Mouse (Mus musculus) forebrain, embryonic 16.5 days (tissue): ENCODE results near the gene Grk4. TPM values are rescaled to one million over a fixed set of nuclear protein-coding genes. Genes with fewer than 3 reads are reported as not detected.

Source experiments
- ATAC-seq: fragments of 200-750 bp; cut with Nextera tagmentation; 2 replicates; pipeline ENCODE4 v1.8.0; 2017; ENCODE audit warnings: mild to moderate bottlenecking, moderate library complexity
- H3K27ac ChIP-seq: fragments of 300-500 bp; sonication (generic); 2 replicates; pipeline ENCODE4 v1.5.1; 2014; ENCODE audit warnings: low read length, control low read depth
- H3K27me3 ChIP-seq: fragments of 300-500 bp; sonication (generic); replicated peaks from 2 replicates; pipeline ENCODE4 v1.6.1; 2014; ENCODE audit warnings: low read length; ENCODE audit not compliant: control insufficient read depth, insufficient read depth
- H3K36me3 ChIP-seq: fragments of 300-500 bp; sonication (generic); 2 replicates; pipeline ENCODE4 v1.6.1; 2014; ENCODE audit not compliant: control insufficient read depth, insufficient read depth
- H3K4me1 ChIP-seq: fragments of 300-500 bp; sonication (generic); replicated peaks from 2 replicates; pipeline ENCODE4 v1.6.1; 2014; ENCODE audit warnings: low read length; ENCODE audit not compliant: control insufficient read depth, insufficient read depth
- H3K4me2 ChIP-seq: fragments of 300-500 bp; sonication (generic); 2 replicates; pipeline ENCODE4 v1.6.1; 2014; ENCODE audit warnings: mild to moderate bottlenecking, low read length, control low read depth
- H3K4me3 ChIP-seq: fragments of 300-500 bp; sonication (generic); replicated peaks from 2 replicates; pipeline ENCODE4 v1.5.1; 2014; ENCODE audit warnings: mild to moderate bottlenecking, low read length, control low read depth
- H3K9ac ChIP-seq: fragments of 300-500 bp; sonication (generic); replicated peaks from 2 replicates; pipeline ENCODE4 v1.6.1; 2014; ENCODE audit warnings: low read depth, low read length, control low read depth
- H3K9me3 ChIP-seq: fragments of 300-500 bp; sonication (generic); 2 replicates; pipeline ENCODE4 v1.6.1; 2016; ENCODE audit warnings: low read length; ENCODE audit not compliant: control insufficient read depth
- WGBS: fragments of 180-500 bp; shearing (Covaris S2); extraction: QIAGEN DNeasy Blood & Tissue Kit; methylation state at CpG from one replicate; pipeline ENCODE4 v1.1.7; 2014; 5-methylcytosine and 5-hydroxymethylcytosine counted together
- polyA plus RNA-seq: library from polyadenylated mRNA; unstranded; fragments of >200 nt; fragmentation: Nextera tagmentation; extraction: Ambion mirVana; gene quantifications from 2 replicates; pipeline ENCODE4 v1.2.1, GENCODE M21; 2015

Gene Grk4
- polyA plus RNA-seq, 1 experiment from 2014 or later: 2.4 TPM

- H3K36me3 ChIP-seq: peaks cover 35% of the 10 kb centered on the region; the same call in 1 of the 2 replicates
- no peak overlapping the region for H3K9ac ChIP-seq
- no peak overlapping the region for H3K4me2 ChIP-seq
- no peaks in the 10 kb centered on the region for H3K9me3 ChIP-seq
- no peaks in the 10 kb centered on the region for H3K27me3 ChIP-seq
- peak; percentile 70 for ATAC-seq
- H3K4me1 ChIP-seq: no peaks in the 10 kb centered on the region
- 64% methylated on average over 5 of the region's 5 CpGs for WGBS
- H3K27ac ChIP-seq: no peak overlapping the region
- H3K4me3 ChIP-seq: no peak overlapping the region
These were observed 17.2 kb upstream of the Grk4 start for GRCm38 (mm10) chr5:34642932-34643331.

DNA sequence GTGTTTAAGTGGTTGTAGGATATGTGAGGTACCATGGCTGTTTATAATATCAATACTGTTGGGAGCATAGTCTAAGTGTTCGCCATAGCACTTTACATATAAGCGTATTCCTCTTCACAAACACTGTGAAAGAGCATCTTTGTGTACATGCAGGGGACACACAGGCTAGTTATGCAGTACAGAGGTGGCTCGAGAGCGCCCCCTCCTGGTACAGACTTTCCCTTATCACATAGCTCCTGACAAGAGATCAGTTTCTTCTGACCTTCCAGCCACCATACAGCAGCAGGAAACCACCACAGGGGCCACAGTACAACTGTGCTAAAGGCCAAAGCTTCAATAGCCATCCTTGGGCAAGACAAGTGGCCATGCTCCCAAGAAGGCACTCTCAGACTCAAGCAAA, 12.6 kb upstream of the Grk4 start:
- no peak overlapping the region for H3K27ac ChIP-seq
- no peak overlapping the region for H3K9ac ChIP-seq
- peaks cover 48% of the 10 kb centered on the region for H3K36me3 ChIP-seq
- H3K27me3 ChIP-seq: no peaks in the 10 kb centered on the region
- H3K4me1 ChIP-seq: no peaks in the 10 kb centered on the region
- ATAC-seq: no peak
- H3K4me2 ChIP-seq: no peak overlapping the region
- H3K4me3 ChIP-seq: no peak overlapping the region
- no peaks in the 10 kb centered on the region for H3K9me3 ChIP-seq
- 41% methylated on average over 4 of the region's 4 CpGs for WGBS

DNA sequence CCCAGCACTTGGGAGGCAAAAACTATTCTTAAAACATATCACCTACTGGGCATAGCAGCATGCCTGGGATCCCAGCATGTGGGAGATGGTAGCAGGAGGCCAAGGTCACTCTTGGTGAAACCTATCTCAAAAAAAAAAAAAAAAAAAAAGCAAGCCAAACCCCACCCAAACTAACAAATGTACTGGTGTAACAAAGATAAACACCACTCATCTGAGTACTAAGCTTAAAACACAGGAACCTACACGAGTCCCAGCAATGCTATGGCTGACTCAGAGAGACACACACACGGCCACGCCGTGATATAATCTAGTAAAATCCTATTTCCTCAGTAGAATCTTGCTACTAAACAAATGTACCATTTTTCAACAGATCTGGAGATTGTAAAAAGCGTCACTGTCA, 7.2 kb upstream of the Grk4 start:
- Histone ChIP-seq H3K27me3 (no peaks in the 10 kb centered on the region), H3K4me2 (no peak overlapping the region), H3K36me3 (peaks cover 56% of the 10 kb centered on the region), H3K27ac (no peak overlapping the region), H3K9ac (no peak overlapping the region), H3K4me1 (no peaks in the 10 kb centered on the region), H3K4me3 (no peak overlapping the region), H3K9me3 (no peaks in the 10 kb centered on the region)
- ATAC-seq: no peak
- WGBS: 95% methylated on average over 5 of the region's 5 CpGs

DNA sequence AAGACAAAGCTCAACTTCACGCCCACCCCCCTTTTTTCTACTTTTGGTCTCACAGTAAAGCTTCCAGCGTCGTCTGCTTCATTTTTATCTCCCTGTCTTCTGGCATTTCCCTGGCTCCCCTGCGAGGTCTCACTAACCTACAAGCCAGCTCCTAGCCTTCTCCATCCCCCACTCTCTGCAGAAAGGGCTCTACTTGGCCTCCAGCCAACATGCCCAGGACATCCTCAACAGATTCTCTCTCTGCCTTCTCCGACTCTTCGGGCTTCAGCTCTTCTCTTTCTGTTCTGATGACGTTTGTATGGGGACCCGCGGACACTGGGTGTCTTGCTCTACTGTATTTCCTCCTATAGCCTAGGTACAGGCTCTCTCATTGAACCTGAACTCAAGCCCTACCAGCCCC, 5.3 kb upstream of the Grk4 start:
- peaks cover 39% of the 10 kb centered on the region for H3K36me3 ChIP-seq
- H3K27ac ChIP-seq: no peak overlapping the region
- ATAC-seq: no peak
- 88% methylated on average over 9 of the region's 9 CpGs for WGBS
- H3K4me1 ChIP-seq: peaks cover 8% of the 10 kb centered on the region
- no peak overlapping the region for H3K4me3 ChIP-seq
- H3K27me3 ChIP-seq: no peaks in the 10 kb centered on the region
- no peak overlapping the region for H3K4me2 ChIP-seq
- H3K9me3 ChIP-seq: no peaks in the 10 kb centered on the region
- H3K9ac ChIP-seq: no peak overlapping the region

DNA sequence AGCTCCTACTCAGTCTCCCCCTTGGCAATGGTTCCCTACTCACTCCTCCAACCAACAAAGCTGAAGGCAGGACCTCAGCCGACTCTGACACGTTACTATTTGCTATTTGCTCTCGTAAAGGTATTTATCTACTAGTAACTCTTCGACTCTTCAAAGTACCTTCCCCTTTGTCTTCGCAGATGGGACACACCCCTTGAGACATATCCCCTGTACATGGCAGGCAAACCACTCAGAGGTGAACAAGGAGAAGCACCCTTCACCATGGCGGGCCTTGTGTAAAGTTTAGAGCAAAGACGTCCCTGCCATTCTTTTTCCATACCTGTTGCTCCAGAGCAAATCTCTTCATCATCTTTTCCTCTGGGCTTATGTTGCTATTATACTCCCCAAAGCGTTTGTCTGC, 2.6 kb upstream of the Grk4 start:
- H3K4me3 ChIP-seq: no peak overlapping the region
- H3K4me2 ChIP-seq: no peak overlapping the region
- no peaks in the 10 kb centered on the region for H3K27me3 ChIP-seq
- no peaks in the 10 kb centered on the region for H3K9me3 ChIP-seq
- H3K9ac ChIP-seq: no peak overlapping the region
- WGBS: 95% methylated on average over 8 of the region's 8 CpGs
- H3K36me3 ChIP-seq: peaks cover 22% of the 10 kb centered on the region
- no peak overlapping the region for H3K27ac ChIP-seq
- ATAC-seq: no peak
- H3K4me1 ChIP-seq: peaks cover 14% of the 10 kb centered on the region

DNA sequence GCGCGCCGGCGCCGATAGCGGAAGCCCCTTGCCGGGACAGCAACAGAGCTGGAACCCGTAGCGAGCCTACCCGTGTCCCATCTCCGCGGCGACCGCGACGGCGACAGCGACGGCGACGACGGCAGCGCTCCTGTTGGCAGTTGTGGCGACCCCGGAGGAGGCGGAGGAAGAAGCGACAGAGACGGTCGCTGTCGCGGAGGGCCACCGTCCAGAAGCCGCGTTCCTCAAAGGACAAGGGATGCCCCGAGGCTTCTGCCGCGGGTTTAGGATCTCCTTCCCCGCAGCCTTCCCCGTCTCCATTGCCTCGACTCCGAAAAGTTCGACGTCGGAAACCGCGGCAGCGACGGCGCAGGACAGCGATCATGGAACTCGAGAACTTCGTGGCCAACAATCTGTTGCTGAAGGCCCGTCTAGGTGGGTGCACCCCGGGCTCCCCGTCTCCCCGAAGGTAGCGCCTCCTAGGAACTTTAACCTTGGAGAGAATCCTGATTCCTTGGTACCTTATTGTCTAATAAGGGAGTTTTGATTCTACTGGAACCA, 482 bp downstream of the Grk4 start:
- H3K9ac ChIP-seq: peak overlapping the region; percentile 73
- ATAC-seq: no peak
- no peaks in the 10 kb centered on the region for H3K27me3 ChIP-seq
- under 1% methylated on average over 57 of the region's 57 CpGs for whole genome bisulfite sequencing
- H3K27ac ChIP-seq: peak overlapping the region; percentile 84
- H3K4me1 ChIP-seq: peaks cover 14% of the 10 kb centered on the region
- peaks cover 9% of the 10 kb centered on the region for H3K36me3 ChIP-seq
- H3K4me3 ChIP-seq: peak overlapping the region; percentile 76
- no peaks in the 10 kb centered on the region for H3K9me3 ChIP-seq
- peak overlapping the region; percentile 66 for H3K4me2 ChIP-seq

- H3K4me1 ChIP-seq: peaks cover 14% of the 10 kb centered on the region
- no peak overlapping the region for H3K4me2 ChIP-seq
- 88% methylated on average over 4 of the region's 4 CpGs for WGBS
- no peak for ATAC-seq
- H3K9me3 ChIP-seq: no peaks in the 10 kb centered on the region
- H3K4me3 ChIP-seq: no peak overlapping the region
- no peak overlapping the region for H3K9ac ChIP-seq
- H3K27ac ChIP-seq: no peak overlapping the region
- no peaks in the 10 kb centered on the region for H3K36me3 ChIP-seq
- H3K27me3 ChIP-seq: no peaks in the 10 kb centered on the region
These were observed 1.7 kb downstream of the Grk4 start for GRCm38 (mm10) chr5:34661909-34662308.

GRCm38 (mm10) chr5:34663231-34663630, 3.1 kb downstream of the Grk4 start:
- no peak overlapping the region for H3K27ac ChIP-seq
- no peak overlapping the region for H3K4me2 ChIP-seq
- H3K27me3 ChIP-seq: no peaks in the 10 kb centered on the region
- no peak overlapping the region for H3K4me3 ChIP-seq
- 97% methylated on average over 2 of the region's 2 CpGs for WGBS
- peaks cover 14% of the 10 kb centered on the region for H3K4me1 ChIP-seq
- H3K9me3 ChIP-seq: no peaks in the 10 kb centered on the region
- H3K36me3 ChIP-seq: no peaks in the 10 kb centered on the region
- no peak for ATAC-seq
- H3K9ac ChIP-seq: no peak overlapping the region

DNA sequence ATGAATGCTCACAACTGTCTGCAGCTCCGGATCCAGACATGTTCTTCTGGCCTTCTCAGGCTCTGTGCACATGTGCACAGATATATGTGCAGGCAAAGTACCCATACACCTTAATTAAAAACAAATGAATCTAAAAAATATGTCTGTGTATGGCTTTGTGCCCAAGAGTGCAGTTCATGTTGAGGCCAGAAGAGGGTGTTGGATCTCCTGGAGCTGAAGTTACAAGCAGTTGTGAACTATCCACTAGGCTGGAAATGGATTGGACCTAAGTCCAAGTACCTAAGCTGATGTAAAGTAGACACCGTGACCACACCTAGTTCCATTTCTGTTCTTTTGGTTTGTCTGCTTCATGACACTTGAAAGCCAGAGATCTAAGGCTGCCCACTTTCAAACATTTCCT, 9.3 kb downstream of the Grk4 start:
- no peaks in the 10 kb centered on the region for H3K9me3 ChIP-seq

GRCm38 (mm10) chr5:34670280-34670679, 10.1 kb downstream of the Grk4 start:
- ATAC-seq: no peak
- Histone ChIP-seq H3K36me3 (no peaks in the 10 kb centered on the region), H3K9ac (no peak overlapping the region), H3K4me3 (no peak overlapping the region), H3K4me2 (no peak overlapping the region), H3K27ac (no peak overlapping the region), H3K27me3 (no peaks in the 10 kb centered on the region), H3K9me3 (no peaks in the 10 kb centered on the region), H3K4me1 (no peaks in the 10 kb centered on the region)
- WGBS: 79% methylated on average over 4 of the region's 4 CpGs

More for the DNA sequence above, 9.3 kb downstream of the Grk4 start:
- Histone ChIP-seq H3K27ac (no peak overlapping the region), H3K27me3 (no peaks in the 10 kb centered on the region), H3K4me3 (no peak overlapping the region), H3K4me1 (no peaks in the 10 kb centered on the region), H3K4me2 (no peak overlapping the region), H3K9ac (no peak overlapping the region), H3K36me3 (no peaks in the 10 kb centered on the region)
- no peak for ATAC-seq
- 78% methylated on average over 2 of the region's 2 CpGs for WGBS
